Mouse (Mus musculus) lung, postnatal 10 days (tissue): ENCODE measurements at regions not wholly inside any gene's neighbourhood (a gene's known extent, or its start where the extent isn't known, plus 50 kb on each side); places are given as distances from the start of the nearest gene placed in this dataset.
A peak's percentile ranks its signal among the peaks of the same experiment; 100 is the strongest.
"Not testable (repeated sequence)": the region's sequence is repeated elsewhere in the genome, so short reads cannot be mapped to it uniquely, and the experiment has no call there.

Experiments
- DNase-seq: peaks from one replicate; pipeline ENCODE4 v3.0.0; 2021

GRCm38 (mm10) chr15:93094202-93095135 lies 180.5 kb downstream of the Gxylt1 start:
- DNase-seq: no peak

GRCm38 (mm10) chr15:93091396-93091795 lies 183.6 kb downstream of the Gxylt1 start:
- no peak for DNase-seq

- DNase-seq: peak; percentile 71
Observed at GRCm38 (mm10) chr15:93089347-93089746, 185.6 kb downstream of the Gxylt1 start.

- no peak for DNase-seq
Observed at GRCm38 (mm10) chr15:93084967-93085617, 189.9 kb downstream of the Gxylt1 start.

GRCm38 (mm10) chr15:93074070-93074469 lies 200.9 kb downstream of the Gxylt1 start:
- DNase-seq: no peak

- DNase-seq: no peak
Observed at GRCm38 (mm10) chr15:93062213-93063131, 212.5 kb downstream of the Gxylt1 start.

GRCm38 (mm10) chr15:93053471-93053870 lies 221.5 kb downstream of the Gxylt1 start:
- no peak for DNase-seq

- peak; percentile 5 for DNase-seq
Observed at GRCm38 (mm10) chr15:93027185-93027584, 247.8 kb downstream of the Gxylt1 start.

GRCm38 (mm10) chr15:93026456-93027078 lies 248.4 kb downstream of the Gxylt1 start:
- peak; percentile 15 for DNase-seq

GRCm38 (mm10) chr15:93025791-93026190 lies 249.2 kb downstream of the Gxylt1 start:
- no peak for DNase-seq

- DNase-seq: no peak
Observed at GRCm38 (mm10) chr15:93024171-93024570, 250.8 kb downstream of the Gxylt1 start.

- DNase-seq: no peak
Observed at GRCm38 (mm10) chr15:93011166-93011565, 263.8 kb downstream of the Gxylt1 start.

- DNase-seq: no peak
Observed at GRCm38 (mm10) chr15:93010629-93011028, 264.4 kb downstream of the Gxylt1 start.

- DNase-seq: peak; percentile 12
Observed at GRCm38 (mm10) chr15:93005751-93006231, 269.2 kb downstream of the Gxylt1 start.

GRCm38 (mm10) chr15:93005186-93005585 lies 269.8 kb downstream of the Gxylt1 start:
- DNase-seq: not testable (repeated sequence)

- DNase-seq: no peak
Observed at GRCm38 (mm10) chr15:93004551-93004950, 270.4 kb downstream of the Gxylt1 start.

GRCm38 (mm10) chr15:93003233-93003632 lies 271.7 kb downstream of the Gxylt1 start:
- no peak for DNase-seq

- DNase-seq: peak; percentile 62
Observed at GRCm38 (mm10) chr15:93002002-93002904, 272.7 kb downstream of the Gxylt1 start.

GRCm38 (mm10) chr15:93001346-93002001 lies 273.5 kb downstream of the Gxylt1 start:
- DNase-seq: no peak

GRCm38 (mm10) chr15:93000121-93000520 lies 274.9 kb downstream of the Gxylt1 start:
- DNase-seq: peak; percentile 16

- no peak for DNase-seq
Observed at GRCm38 (mm10) chr15:92997933-92998332, 277.0 kb downstream of the Gxylt1 start.
